Mouse (Mus musculus): ENCODE results near the gene Lce1e. TPM values are rescaled to one million over a fixed set of nuclear protein-coding genes. Genes with fewer than 3 reads are reported as not detected.

Lce1e gene
- polyA plus RNA-seq (2012; rRNA removed) = not detected in 2 replicates

DNA sequence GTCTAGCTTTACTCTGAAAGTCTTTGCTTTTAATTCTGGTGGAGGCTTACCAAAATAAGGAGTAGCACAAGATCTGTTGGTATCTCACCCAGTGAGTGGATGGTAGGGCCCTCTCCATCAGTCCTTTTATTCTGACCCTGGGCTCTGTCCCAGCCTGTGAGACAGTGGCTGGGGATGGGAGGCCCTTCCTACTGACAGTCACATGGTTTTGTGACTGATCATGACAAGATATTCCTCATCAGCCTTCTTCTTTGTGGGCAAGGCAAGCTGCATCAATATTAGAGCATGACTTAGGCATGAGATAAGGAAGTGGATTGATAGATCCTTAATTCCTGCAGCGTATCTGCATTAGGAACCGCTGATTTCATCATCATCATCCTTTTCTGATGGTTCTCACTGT lies at the start of gene Lce1e:
Lce1e (minus strand) TSS at position 101 of the 400 bp plus-strand sequence.
- no peaks in the 10 kb centered on the region for H3K36me3 ChIP-seq (ENCODE audit: control insufficient read depth, insufficient read depth, low read length)
- H3K4me1 ChIP-seq (ENCODE audit: control insufficient read depth, insufficient read depth, low read length) = no peaks in the 10 kb centered on the region
- TF ChIP-seq CTCF (conservative IDR thresholded peaks at IDR 0.05; ENCODE audit: insufficient read depth, insufficient read length, low read depth, low read length) = no peak
- no peak for TF ChIP-seq POLR2A (IDR thresholded peaks at IDR 0.05; ENCODE audit: low read depth, low read length)
- no peak for DNase-seq
- H3K27ac ChIP-seq (ENCODE audit: insufficient read depth, low read depth, low read length) = no peak within 1 kb of the TSS
- WGBS = 80% methylated on average over 2 of the region's 2 CpGs
- H3K27me3 ChIP-seq (replicated peaks; ENCODE audit: control insufficient read depth, insufficient read depth, low read length) = no peaks in the 10 kb centered on the region
- no peak within 1 kb of the TSS for H3K4me3 ChIP-seq (ENCODE audit: insufficient read depth, low read depth, low read length)

DNA sequence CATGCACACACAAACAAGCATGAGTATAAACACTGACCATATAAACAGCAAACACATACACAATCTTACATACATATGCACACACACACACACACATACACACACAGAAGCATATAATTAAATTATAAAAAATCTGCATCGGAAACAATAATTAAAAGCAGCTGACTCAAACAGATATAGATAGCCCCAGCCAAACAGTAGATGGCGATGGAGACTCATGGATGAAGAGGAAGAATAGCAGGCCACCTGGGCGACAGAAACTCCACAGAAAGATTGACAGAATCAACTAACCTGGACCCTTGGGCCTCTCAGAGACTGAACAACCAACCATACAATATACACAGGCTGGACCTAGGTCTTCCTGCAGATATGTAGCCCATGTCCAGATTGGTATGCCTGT lies 44.3 kb upstream of the Lce1e start:
- no peak overlapping the region for H3K4me3 ChIP-seq (ENCODE audit: insufficient read depth, low read depth, low read length)
- WGBS = 34% methylated on average over 3 of the region's 3 CpGs
- H3K4me1 ChIP-seq (ENCODE audit: control insufficient read depth, insufficient read depth, low read length) = no peaks in the 10 kb centered on the region
- DNase-seq = no peak
- H3K36me3 ChIP-seq (ENCODE audit: control insufficient read depth, insufficient read depth, low read length) = no peaks in the 10 kb centered on the region
- no peak overlapping the region for H3K27ac ChIP-seq (ENCODE audit: insufficient read depth, low read depth, low read length)
- no peak for TF ChIP-seq CTCF (conservative IDR thresholded peaks at IDR 0.05; ENCODE audit: insufficient read depth, insufficient read length, low read depth, low read length)
- no peak for TF ChIP-seq POLR2A (IDR thresholded peaks at IDR 0.05; ENCODE audit: low read depth, low read length)
- no peaks in the 10 kb centered on the region for H3K27me3 ChIP-seq (replicated peaks; ENCODE audit: control insufficient read depth, insufficient read depth, low read length)

DNA sequence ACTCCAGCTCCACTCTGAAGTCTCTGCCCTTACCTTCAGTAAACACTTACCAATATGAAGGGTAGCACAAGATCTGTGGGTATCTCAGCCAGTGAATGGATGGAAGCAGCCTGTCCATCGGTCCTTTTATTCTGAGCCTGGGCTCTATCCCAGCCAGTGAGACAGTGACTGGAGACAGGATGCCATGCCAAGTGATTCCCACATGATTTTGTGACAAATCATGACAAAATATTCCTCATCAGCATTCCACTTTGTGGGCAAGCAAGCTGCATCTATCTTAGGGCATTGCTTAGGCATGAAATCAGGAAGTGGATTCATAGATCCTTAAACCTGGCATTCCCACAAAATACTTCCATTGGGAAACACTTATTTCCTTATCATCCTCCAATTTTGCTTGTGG lies 43.4 kb upstream of the Lce1e start, which contains the start of gene Lce1g:
Lce1g (minus strand) TSS at position 101 of the 400 bp plus-strand sequence.
- no peak within 1 kb of the TSS for H3K27ac ChIP-seq (ENCODE audit: insufficient read depth, low read depth, low read length)
- 89% methylated on average over 1 of the region's 1 CpGs for WGBS
- no peaks in the 10 kb centered on the region for H3K36me3 ChIP-seq (ENCODE audit: control insufficient read depth, insufficient read depth, low read length)
- H3K27me3 ChIP-seq (replicated peaks; ENCODE audit: control insufficient read depth, insufficient read depth, low read length) = no peaks in the 10 kb centered on the region
- no peak for TF ChIP-seq POLR2A (IDR thresholded peaks at IDR 0.05; ENCODE audit: low read depth, low read length)
- TF ChIP-seq CTCF (conservative IDR thresholded peaks at IDR 0.05; ENCODE audit: insufficient read depth, insufficient read length, low read depth, low read length) = no peak
- H3K4me3 ChIP-seq (ENCODE audit: insufficient read depth, low read depth, low read length) = no peak within 1 kb of the TSS
- no peaks in the 10 kb centered on the region for H3K4me1 ChIP-seq (ENCODE audit: control insufficient read depth, insufficient read depth, low read length)
- DNase-seq = no peak

DNA sequence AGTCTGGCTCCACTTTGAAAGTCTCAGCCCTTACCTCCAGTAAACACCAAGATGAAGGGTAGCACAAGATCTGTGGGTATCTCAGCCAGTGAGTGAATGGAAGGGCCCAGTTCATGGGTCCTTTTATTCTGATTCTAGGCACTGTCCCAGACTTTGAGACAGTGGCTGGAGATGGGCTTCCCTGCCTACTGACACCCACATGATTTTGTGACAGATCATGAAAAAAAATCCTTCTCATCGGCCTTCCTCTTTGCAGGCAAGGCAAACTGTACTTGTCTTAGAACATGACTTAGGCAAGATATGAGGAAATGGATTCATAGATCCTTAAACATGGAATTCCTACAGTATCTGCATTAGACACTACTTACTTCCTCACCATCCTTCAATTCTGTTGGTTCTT lies 30.1 kb upstream of the Lce1e start, which contains the start of gene Gm38119:
Gm38119 (minus strand) TSS at position 101 of the 400 bp plus-strand sequence.
- Histone ChIP-seq H3K27ac (ENCODE audit: insufficient read depth, low read depth, low read length) (no peak within 1 kb of the TSS), H3K36me3 (ENCODE audit: control insufficient read depth, insufficient read depth, low read length) (no peaks in the 10 kb centered on the region), H3K4me3 (ENCODE audit: insufficient read depth, low read depth, low read length) (no peak within 1 kb of the TSS), H3K4me1 (ENCODE audit: control insufficient read depth, insufficient read depth, low read length) (no peaks in the 10 kb centered on the region), H3K27me3 (replicated peaks; ENCODE audit: control insufficient read depth, insufficient read depth, low read length) (no peaks in the 10 kb centered on the region)
- 60% methylated on average over 1 of the region's 1 CpGs for WGBS
- DNase-seq = no peak
- TF ChIP-seq CTCF (conservative IDR thresholded peaks at IDR 0.05; ENCODE audit: insufficient read depth, insufficient read length, low read depth, low read length) (no peak), POLR2A (IDR thresholded peaks at IDR 0.05; ENCODE audit: low read depth, low read length) (no peak)

DNA sequence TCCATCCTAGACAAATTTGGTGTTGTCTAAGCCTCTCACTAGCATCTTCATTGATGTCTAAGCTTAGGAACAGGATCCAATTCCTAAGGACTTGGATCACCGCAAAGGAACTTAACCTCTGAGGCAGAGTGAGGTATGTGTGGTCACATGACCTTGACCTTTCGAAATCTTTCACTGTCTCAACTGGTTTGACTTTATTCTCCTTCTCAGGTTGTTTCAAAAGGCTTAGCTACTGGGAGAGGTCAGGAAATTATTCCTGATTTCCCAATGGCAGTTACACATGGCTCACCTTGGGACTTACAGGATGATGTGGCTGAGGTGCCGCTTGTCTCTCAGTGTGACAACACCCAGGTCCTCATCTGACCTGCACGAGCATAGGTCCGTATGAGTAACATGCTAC lies 13.8 kb upstream of the Lce1e start:
- no peaks in the 10 kb centered on the region for H3K27me3 ChIP-seq (replicated peaks; ENCODE audit: control insufficient read depth, insufficient read depth, low read length)
- WGBS = 70% methylated on average over 5 of the region's 5 CpGs
- no peak for DNase-seq
- no peak overlapping the region for H3K4me3 ChIP-seq (ENCODE audit: insufficient read depth, low read depth, low read length)
- H3K36me3 ChIP-seq (ENCODE audit: control insufficient read depth, insufficient read depth, low read length) = no peaks in the 10 kb centered on the region
- no peak for TF ChIP-seq CTCF (conservative IDR thresholded peaks at IDR 0.05; ENCODE audit: insufficient read depth, insufficient read length, low read depth, low read length)
- no peak for TF ChIP-seq POLR2A (IDR thresholded peaks at IDR 0.05; ENCODE audit: low read depth, low read length)
- no peaks in the 10 kb centered on the region for H3K4me1 ChIP-seq (ENCODE audit: control insufficient read depth, insufficient read depth, low read length)
- no peak overlapping the region for H3K27ac ChIP-seq (ENCODE audit: insufficient read depth, low read depth, low read length)

DNA sequence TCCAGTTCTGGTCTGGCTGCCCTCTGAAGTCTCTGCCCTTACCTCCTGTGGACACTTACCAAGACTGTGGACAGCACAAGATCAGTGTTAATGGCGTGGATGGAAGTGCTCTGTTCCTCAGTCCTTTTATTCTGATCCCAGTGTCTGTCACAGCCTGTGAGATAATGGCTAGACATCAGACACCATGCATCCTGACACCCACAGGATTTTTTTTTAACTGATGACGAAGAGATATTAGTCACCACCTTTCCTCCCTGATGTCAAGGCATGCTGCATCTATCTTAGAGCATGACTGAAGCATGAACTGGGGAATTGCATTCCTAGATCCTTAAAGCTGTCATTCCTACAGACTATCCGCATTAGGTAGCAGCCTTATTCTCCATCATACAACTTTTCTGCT lies 11.4 kb upstream of the Lce1e start, which contains the start of gene Lce1f:
Lce1f (minus strand) TSS at position 101 of the 400 bp plus-strand sequence.
- 73% methylated on average over 3 of the region's 3 CpGs for WGBS
- H3K27me3 ChIP-seq (replicated peaks; ENCODE audit: control insufficient read depth, insufficient read depth, low read length) = no peaks in the 10 kb centered on the region

DNA sequence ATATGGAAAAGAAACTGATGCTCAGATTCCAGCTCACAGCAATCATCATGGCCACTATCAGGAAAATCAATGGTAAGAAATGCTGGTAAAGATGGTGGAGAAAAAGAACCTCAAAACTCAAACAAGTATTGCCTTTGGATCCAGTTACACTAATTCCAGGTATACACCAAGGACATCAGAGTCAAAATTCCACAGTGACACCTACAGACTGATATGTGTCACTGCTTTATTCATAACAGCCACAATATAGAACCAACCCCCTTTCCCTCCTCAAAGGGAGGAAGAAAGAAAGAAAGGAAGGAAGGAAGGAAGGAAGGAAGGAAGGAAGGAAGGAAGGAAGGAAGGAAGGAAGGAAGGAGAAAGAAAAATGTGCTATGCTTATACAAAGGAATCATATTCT lies 6.2 kb upstream of the Lce1e start:
- DNase-seq = peak; percentile 0
- Histone ChIP-seq H3K27me3 (replicated peaks; ENCODE audit: control insufficient read depth, insufficient read depth, low read length) (no peaks in the 10 kb centered on the region), H3K4me3 (ENCODE audit: insufficient read depth, low read depth, low read length) (no peak overlapping the region), H3K36me3 (ENCODE audit: control insufficient read depth, insufficient read depth, low read length) (no peaks in the 10 kb centered on the region), H3K4me1 (ENCODE audit: control insufficient read depth, insufficient read depth, low read length) (no peaks in the 10 kb centered on the region), H3K27ac (ENCODE audit: insufficient read depth, low read depth, low read length) (no peak overlapping the region)
- no peak for TF ChIP-seq CTCF (conservative IDR thresholded peaks at IDR 0.05; ENCODE audit: insufficient read depth, insufficient read length, low read depth, low read length)
- no peak for TF ChIP-seq POLR2A (IDR thresholded peaks at IDR 0.05; ENCODE audit: low read depth, low read length)

More for the DNA sequence above, 11.4 kb upstream of the Lce1e start, which contains the start of gene Lce1f:
- Histone ChIP-seq H3K4me3 (ENCODE audit: insufficient read depth, low read depth, low read length) (no peak within 1 kb of the TSS), H3K27ac (ENCODE audit: insufficient read depth, low read depth, low read length) (no peak within 1 kb of the TSS), H3K36me3 (ENCODE audit: control insufficient read depth, insufficient read depth, low read length) (no peaks in the 10 kb centered on the region), H3K4me1 (ENCODE audit: control insufficient read depth, insufficient read depth, low read length) (no peaks in the 10 kb centered on the region)
- DNase-seq = no peak
- TF ChIP-seq CTCF (conservative IDR thresholded peaks at IDR 0.05; ENCODE audit: insufficient read depth, insufficient read length, low read depth, low read length) (no peak), POLR2A (IDR thresholded peaks at IDR 0.05; ENCODE audit: low read depth, low read length) (no peak)

Measured in kidney, adult 2 months (tissue).